Mouse (Mus musculus) heart, adult 18-20 months (tissue): ENCODE measurements at regions not wholly inside any gene's neighbourhood (a gene's known extent, or its start where the extent isn't known, plus 50 kb on each side); places are given as distances from the start of the nearest gene placed in this dataset.

ENCODE experiments used
- DNase-seq, 2 experiments: peaks; one replicate each; pipeline ENCODE4 v3.0.0; 2021 to 2022; ENCODE audit warnings: mixed read lengths in 1 of 2

DNA sequence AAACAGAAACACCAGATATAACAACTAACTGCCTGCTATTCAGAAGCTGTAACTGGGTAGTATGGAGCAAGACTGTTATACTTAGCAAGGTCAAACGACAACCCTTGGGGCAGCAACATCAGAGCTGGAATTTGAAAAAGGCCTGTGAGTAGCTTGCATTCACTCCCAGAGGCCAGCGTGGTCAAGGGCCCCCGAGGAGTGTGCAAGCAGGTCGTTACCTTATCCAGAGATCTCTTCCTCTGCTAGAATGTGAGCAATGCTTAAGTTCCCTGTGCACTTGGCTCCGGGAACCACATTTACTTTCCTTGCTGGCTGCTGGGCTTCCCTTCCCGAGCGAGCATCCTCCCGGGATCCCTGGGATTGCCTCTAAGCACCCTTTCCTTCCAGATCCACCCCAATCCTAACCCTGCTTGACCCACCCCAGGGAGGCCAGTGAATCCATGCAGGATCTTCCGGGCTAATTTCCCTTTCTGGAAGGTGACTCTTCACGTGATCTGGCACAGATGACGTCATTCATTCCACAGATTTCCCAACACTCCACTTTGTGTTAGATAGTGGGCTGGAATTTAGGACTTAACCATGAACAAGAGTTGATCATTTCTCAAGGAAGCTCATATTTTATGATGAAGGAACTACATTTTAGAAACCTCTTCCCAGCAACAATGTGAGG lies 112.3 kb upstream of the Tsc22d1 start:
- DNase-seq = peak; percentile 20 to 28

DNA sequence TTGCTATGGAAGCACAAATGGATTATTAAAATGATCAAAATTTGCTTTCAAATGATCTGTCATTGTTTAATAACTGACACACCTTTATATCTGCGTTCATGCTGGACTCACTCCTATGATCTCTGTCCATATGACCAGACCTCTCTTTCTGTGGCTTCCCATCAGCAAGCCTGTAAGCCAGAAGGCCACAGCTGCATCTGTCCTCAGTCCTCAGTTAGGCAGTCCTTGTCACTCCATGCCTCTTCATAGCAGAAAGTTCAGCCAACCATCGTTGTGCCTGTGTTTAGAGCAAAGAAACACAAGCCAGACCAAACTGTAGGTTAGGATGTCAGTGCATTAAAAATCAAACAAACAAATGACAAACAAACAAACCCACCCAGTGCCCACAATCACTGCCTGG lies 107.2 kb upstream of the Tsc22d1 start:
- DNase-seq = no peak

DNA sequence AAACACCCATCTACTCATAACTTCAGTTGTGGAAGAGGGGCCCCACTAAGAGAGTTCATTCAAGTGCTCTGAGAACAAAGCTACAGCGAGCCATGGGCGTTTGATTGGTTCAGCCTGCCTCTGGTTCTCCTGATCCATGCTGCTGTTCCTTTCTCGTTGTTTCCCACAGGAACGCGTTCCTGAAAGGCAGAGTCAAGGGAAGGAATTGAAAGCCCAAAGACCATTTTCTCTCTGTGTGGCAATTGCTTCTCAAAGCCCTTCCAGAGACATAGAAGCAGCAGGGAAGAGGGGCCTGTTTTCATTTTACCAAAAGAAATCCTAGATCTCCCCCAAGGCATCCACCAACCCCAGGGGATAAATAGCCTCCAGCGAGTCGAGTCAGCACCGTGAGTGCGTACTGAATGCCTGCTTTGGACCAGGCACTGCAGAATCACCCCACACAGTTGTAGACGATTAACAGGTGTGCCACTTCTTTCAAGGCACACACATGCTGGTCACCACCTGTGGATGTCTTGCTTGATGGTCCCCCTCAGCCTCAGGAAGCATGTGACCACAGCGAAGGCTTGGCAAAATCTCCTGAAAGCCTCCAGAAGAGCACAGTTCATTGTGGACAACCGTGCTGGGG lies 106.5 kb upstream of the Tsc22d1 start:
- no peak for DNase-seq

DNA sequence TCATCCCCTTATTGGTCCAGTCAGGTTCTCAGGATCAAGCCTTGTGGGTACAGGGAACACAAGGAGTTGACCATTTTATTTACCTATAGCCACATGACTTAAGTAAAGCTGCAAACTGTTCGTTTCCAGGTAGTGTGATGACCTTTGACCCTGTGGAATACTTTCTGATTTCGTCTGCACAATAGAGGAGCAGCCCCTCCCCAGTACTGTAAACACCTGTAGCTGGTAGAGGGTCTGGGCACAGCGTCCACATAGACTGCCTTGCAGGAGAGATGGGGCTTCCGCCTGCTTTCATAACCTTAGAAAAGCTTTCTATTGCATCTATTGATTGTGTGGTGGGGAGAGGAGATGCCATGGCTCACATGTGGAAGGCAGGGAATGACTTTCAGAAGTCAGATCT lies 105.2 kb upstream of the Tsc22d1 start:
- no peak for DNase-seq

DNA sequence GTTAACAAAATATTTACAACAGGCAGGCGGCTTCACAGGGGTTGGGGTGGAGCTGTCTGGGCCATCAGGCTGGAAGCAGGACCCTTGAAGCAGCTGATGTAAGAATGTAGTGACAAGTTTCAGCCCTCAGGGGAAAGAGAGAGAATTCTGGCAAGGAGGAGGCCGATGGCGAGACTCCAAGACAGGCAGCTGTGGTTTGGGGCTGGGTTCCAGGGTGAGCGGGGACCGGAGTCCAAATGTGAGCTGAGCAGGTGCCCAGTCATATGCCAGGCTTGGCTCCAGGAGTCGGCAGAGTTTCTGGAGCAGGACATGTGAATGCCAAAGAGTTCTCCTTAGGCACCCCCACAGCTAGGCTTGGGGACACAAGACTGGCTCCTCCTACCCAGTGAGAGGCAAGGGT lies 104.5 kb upstream of the Tsc22d1 start:
- DNase-seq = peak; percentile 86 to 88

DNA sequence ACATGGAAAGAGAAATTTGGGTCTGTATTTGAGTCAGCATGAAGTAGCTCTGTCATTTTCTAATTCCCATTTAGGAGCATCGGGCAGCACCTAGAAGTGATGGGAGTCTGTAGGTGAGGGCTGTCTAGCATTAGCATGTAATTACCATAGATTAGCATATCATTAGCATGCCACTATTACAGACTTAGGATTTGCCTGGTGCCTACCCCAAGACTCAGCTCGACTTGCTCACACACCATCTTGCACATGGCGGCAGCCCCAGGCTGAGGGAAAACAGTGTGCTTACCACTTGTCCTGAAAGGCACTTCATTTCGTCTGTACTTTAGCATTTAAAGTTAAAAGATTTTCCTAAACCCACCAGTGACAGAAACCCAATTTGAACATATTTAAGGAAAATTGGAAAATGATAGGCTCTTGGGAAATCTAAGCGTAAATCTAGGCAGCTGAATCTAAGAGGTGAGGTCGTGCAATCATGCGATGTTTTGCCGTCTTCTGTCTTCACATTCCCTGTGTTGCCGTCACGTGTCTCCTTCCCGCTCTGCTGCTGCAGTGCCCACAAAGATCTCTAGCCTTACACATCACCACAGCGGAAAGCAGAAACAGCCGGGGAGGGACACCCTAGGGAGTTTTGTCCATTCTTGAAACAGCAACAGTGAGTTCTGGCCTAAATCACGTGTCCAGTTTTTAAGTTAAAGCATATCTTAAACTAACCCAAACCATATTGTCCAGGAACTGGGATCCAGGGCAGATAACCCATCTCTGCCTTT lies 101.2 kb upstream of the Tsc22d1 start:
- DNase-seq = no peak

DNA sequence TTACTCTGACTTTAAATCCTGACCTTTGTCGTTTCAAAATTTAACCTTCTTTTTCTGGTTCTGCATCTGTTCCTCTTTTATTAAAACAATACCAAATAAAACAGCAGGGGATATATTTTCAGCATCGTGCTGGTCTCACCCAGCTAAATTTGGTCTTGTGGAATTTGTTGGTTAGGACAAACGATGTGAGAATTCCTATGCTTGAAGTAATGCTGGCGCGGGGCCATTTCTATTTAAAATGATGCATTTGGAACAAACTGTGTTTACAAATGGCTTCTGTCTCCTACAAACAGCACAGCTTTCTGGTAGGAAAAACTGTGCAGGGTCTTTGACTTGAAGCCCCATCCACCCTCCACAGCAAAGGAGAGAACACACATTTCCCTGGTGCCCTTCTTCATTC lies 96.3 kb upstream of the Tsc22d1 start:
- DNase-seq = peak; percentile 25 to 37

DNA sequence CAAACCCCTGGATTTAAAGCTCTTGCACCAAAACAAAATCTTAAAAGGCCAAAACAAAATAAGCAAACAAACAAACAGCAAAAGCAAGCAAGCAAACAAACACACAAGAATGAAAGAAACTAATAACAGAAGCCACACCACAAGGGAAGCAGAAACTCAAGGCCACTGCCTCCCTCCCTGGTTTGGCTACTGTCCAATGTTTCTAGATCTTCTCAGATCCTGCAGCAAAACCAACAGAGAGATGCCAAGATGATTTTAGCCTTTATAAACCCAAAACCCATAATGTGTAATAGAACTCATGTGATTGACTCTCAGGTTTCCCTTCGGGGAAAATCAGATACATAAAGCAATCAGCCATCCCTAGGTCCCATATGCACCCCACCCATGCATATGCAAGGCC lies 90.5 kb upstream of the Tsc22d1 start:
- no peak for DNase-seq

DNA sequence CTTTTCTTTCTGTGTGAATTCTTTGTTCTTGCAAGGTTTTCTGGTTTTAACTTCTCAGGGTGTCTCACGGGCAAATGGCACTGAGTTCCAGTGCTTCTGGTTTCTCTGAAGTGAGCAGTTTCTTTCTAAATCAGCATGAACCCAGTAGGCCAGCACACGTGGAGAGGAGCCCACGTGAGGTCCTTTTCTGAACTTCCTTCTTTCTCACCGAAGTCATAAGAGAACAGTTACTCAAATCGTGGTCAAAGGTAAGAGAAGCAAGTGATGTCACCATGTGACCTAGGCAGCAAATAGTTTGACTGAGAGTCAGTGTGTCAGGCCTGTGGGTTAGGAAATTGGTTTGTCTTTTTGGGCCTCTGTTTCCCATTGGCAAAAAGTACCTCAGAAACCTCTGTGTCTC lies 84.8 kb upstream of the Tsc22d1 start:
- no peak for DNase-seq

DNA sequence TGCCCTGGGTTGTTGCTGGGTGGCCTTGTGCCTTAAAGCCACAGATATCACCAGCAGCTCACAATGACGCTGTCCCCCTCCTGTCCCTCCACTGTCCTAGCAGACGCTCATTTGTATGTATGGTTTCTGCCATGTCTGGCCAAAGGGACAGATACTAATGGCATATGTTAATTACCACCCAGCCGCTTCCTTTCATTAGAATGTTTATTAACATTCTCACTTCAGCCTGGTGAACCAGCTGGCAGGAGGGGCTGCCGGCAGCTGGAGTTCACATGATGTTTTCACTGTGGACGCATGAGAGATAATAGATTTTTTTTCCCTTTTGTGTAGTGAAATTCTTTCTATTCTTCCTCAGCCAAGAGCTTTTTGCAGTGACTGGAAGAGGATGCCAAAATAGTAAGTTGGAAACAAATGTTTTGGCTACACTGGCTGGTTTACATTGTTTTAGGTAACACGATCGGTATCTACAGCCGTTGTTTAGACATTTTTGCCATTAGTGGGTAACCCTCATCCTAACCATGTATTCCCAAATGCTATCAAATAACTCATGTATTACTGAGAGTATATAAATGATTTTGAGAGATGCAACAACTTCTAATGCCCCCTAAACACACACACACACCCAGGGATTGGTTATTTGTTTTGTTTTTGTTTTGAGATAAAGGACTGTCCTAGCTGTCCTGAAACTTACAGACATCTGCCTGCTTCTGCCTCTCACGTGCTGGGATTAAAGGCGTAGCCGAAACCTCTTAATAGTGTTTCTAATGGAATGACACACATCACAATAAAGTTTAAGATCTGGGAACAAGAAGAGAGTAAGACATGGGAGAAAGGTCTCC lies 83.0 kb upstream of the Tsc22d1 start:
- no peak for DNase-seq

DNA sequence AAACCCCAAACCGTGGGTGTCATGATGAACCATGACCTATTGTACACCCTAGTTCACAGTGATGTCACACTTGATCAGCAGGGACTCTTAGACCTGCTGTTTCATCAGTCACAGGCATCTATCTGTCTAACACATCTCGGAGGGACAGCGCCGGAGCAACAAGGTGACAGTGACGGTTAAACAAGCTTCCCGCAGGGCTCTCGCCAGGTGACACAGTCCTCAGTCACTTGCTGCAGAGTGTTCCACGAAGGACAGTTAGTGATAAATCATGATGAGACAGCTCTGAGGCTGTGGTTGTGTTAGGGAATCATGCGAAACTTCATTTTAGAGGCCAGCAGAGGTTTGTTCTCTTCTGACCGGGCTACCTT lies 82.4 kb upstream of the Tsc22d1 start:
- DNase-seq = no peak

DNA sequence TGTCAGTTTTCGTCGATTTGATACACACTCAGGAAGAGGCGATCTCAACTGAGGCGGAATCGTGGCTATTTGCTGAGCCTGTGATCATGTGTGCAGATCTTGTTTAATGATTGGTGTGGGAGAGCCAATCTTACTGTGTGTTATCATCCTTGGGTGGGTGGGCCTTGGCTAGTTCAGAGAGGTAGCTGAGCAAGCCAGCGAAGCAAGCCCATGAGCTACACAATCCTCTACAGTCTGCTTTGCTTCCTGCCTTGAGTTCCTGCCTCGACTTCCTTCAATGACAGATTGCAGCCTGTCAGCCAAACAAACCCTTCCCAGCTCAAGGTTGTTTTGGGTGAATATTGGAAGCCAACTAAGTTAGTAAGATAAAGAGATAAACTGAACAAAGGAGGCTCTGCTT lies 74.0 kb upstream of the Tsc22d1 start:
- no peak for DNase-seq

DNA sequence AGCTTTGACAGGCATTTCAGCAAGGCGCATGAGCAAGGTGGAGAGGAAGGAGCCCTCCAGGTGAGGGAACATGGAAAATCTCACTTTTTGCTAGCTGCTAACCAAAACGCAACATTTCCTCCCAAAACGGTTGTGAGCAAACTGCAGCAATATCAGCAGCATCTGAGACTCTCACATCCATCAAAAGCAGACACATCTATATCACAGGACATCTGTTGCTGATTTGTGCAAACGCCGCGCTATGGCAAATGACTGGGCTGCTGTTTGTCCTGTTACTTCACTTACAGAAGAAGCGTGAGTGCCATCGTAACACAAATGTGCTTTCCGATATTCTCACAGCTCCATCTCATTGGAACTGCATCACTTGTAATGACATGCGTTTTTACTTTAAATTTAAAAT lies 73.5 kb upstream of the Tsc22d1 start:
- no peak for DNase-seq

DNA sequence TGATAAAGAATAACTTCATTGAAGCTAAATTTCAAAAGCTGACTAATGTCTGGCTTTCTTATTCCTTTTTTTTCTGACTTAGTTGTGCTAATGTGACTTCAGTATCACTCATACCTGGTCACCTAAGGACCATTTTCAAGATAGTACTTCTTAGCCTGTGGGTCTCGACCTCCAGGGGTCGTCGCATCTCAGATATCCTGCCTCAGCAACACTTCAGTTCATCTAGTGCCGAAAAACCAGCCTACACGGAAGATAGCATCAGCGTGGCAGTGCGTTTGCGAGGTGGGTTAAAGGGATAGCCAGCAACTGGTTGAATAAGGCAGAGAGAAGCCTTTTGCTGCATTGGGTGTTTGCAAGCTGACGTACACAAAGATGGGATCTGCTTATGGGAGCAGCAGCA lies 62.9 kb upstream of the Tsc22d1 start:
- DNase-seq = no peak

DNA sequence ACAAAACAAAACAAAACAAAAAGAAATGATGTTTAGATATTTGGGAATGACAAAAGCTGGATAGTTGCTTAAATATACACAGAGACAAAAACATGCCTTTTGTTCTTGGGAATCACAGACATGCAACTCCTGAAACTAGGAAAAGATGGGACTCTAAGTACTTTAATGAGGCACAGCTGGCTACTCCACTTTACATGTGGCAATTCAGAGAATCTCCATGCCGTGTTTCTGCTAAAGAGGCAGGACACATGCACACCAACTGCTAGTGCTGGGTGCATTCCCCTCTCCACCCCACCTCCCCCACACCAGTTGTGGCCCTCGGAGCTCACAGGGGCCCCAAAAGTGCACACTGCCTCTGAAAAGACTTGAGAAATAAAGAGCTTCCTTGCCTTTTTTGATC lies 58.6 kb upstream of the Tsc22d1 start:
- no peak for DNase-seq

DNA sequence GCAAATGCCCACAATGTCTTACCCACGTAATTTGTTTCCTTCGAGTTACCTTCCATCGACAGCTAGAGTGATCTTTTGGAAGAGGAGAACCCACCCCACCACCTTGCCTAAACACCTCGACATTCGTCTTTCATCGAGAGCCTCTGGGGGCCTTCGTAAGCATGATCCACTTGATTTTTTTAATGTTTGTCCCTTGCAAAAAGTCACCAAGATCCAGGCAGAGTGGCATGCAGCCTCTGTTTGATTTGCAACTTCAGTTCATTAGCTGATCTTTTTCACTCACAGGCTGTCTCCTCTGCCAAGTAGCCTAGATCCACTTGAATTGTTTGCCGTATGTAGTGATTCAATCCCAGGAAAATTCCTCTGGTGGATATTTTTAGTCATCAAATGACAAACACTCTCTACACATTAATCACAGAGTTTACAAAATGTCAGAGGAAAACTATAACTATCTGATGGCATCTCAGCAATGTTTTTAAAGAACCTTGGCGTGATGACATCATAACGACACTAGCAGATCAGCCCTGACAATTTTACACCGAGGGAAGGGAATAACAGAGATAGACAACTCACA lies 54.8 kb upstream of the Tsc22d1 start:
- no peak for DNase-seq

DNA sequence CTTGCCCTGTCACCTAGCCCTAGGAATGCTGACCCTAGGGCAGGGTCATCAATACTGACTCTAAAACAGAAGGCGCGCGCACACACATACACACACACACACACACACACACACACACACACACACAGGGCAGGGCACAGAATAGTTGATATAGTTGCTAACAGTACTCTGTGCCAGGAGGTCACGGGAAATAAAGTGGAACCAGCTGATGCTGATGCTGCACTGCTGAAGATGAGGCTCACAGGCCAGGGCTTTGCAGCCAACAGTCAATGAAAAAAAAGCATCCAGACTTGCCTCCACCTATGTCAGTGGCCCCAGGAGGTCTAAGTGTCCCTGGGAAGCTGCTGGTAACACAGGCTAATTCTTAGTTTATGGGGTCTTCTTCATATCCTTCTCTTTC lies 50.7 kb upstream of the Tsc22d1 start:
- no peak for DNase-seq
